Mouse (Mus musculus) left cerebral cortex, postnatal 10 days (tissue): Measurements from ENCODE around the gene Stk24. TPM values are rescaled to one million over a fixed set of nuclear protein-coding genes. Genes with fewer than 3 reads are reported as not detected.

Experiments
- DNase-seq, 2 experiments: peaks; one replicate each; pipeline ENCODE4 v3.0.0; 2021 to 2022; ENCODE audit warnings: low spot score in 2 of 2, mixed read lengths in 1 of 2; ENCODE audit errors: extremely low spot score in 1 of 2
- intact Hi-C: fragments of 180-260 bp; cut with DNase I; formaldehyde crosslinking; loops from one replicate; pipeline ENCODE4 v1.15.1; 2025
- total RNA-seq, 2 experiments: library from RNA; stranded (reverse); gene quantifications; 2 replicates each; pipeline ENCODE4 v1.2.3; 2021

Stk24 gene
- total RNA-seq, 2 experiments from 2014 or later: 46.1 to 49.5 TPM

DNA sequence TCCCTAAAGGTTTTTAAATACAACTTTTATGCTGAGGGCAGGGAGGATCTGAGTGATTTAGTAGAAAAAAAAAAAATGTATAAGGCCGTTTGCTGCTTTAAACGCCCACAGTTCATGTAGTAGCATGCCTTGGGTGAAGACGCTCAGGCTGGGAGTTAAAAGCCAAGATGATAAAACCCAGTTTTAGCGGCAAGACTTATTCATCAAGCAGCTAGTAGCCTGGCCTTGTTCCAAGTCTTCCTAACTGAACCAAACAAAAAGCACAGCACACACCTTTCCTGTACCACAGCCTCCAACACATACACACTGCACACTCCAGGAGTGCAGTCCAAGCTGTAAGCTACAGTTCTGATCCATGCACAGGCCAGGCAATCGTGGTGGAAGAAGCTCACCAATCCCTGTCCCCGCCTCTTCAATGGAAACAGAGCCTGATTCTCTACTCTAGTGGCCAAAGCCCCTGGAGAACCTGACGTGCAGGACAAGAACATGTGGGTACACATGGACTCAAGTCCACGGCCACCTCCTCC, 23.4 kb downstream of the Stk24 start:
- DNase-seq: no peak
- intact Hi-C loops: no loop called here

DNA sequence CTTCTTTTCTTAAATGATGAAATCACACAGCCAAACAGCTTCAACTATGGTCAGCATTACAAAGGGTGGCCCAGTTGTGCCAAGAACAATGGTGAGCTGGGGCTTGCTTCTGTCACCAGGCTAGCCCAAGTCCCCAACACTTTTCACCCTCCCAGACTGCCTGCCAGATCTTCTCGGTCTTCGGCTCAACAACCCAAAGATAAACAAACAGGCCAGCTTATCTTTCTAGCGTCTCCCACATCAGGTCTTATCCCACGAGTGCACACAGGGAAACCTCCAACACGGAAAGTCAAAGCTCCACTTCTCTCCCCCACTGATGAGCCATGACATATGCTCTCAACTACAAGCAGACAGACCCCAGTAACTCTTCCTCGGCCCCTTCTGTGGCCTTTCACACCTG, 24.1 kb downstream of the Stk24 start:
- intact Hi-C loops: no loop called here
- no peak for DNase-seq

DNA sequence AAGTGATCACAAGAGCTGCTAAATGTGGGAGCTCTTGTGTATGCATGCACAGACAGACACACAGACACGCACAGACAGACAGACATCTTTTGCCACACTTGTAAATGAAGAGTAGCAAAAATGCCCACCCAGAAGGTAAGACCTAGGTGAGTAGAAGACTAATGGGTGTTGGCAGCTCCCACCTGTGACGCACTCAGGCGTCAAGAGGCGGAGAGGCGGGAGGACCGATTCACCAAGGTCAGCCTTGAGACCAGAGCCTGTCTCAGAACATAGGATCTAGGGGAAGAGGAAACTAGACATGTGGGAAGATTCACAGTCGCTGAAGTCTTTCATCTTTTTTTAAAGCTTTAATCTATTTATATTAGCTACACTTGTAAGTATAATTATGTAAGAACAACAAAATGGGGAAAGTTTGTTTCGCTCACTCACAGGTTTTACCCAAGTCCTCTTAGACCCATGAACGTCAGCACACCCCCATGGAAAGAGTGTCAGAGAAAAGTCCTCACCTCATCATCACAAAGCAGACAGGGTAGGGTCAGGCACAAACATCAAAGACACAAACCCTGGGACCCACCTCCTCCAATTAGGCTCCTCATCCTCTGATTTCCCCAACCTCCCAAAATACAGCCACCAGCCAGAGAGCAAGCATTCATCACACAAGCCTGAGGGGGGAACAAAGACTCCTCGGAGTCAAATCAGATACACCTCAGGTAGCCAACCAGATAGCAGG, 26.0 kb downstream of the Stk24 start:
- no peak for DNase-seq
- intact Hi-C loops: no loop called here

- DNase-seq: no peak
- intact Hi-C loops: no loop called here
Measured at GRCm38 (mm10) chr14:121352744-121353143, 27.1 kb downstream of the Stk24 start.

GRCm38 (mm10) chr14:121351737-121352136, 28.1 kb downstream of the Stk24 start:
- intact Hi-C loops: no loop called here
- DNase-seq: no peak

- DNase-seq: no peak
- intact Hi-C loops: no loop called here
Measured at GRCm38 (mm10) chr14:121350011-121350410, 29.8 kb downstream of the Stk24 start.

DNA sequence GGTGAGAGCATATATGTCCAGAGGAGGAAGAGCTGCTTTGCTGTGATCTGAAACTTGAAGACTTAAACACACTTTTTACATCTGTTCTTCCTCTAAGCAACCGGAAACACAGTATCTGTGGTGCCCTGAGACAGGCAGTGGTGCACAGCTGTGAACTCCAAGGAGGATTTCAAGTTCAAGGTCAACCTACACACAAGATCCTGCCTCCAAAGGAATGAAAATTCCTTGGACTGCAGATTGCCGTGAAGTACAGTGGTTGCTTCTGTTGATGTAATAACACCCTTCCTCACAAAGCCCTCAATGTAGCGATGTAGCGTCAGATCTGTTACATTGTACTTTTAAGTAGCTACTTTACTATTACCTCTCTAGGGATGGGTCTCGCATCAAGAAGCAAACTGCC, 30.5 kb downstream of the Stk24 start:
- intact Hi-C loops: no loop called here

GRCm38 (mm10) chr14:121348256-121348655, 31.6 kb downstream of the Stk24 start:
- peak in 1 of 2 experiments; percentile 85 for DNase-seq
- intact Hi-C loops: no loop called here

More for the DNA sequence above, 30.5 kb downstream of the Stk24 start:
- no peak for DNase-seq

GRCm38 (mm10) chr14:121347134-121347533, 32.7 kb downstream of the Stk24 start:
- no peak for DNase-seq
- intact Hi-C loops: no loop called here

DNA sequence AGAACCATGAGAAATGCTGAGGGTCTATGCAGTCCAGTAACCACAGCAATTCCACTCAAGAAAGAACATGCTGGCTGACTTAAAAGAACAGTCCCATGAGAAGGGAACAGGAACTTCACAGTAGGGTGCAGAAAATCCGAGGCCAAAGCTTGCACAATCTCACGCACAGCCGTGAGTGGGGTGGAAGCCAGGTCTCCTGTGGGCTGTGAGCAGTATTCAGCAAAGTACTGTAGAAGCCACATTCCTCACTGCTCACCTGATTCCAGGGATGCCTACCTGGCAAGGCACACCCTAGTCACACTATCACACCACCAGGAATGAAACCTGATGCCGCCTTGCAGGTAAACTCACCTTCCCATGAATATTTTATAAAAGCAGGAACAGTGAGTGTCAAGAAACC, 33.2 kb downstream of the Stk24 start:
- DNase-seq: no peak
- intact Hi-C loops: no loop called here

DNA sequence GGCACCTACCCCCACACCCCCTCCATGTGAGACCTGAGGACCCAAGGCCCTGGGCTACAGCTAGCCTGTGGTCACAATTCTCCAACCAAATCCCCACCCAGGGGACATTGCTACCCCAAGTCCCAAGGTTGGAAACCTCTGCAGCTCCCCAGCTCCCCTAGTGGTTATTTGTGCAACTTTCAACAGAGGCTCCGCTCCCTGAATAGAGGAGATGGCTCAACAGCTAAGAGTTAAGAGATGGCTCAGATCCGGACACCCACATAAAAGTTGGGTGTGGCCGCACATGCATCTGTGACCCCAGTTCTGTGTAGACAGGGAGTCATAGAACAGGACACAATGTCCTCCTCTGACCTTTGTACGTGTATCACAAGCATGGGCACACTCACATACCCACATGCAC, 33.8 kb downstream of the Stk24 start:
- no peak for DNase-seq
- intact Hi-C loops: no loop called here

GRCm38 (mm10) chr14:121344928-121345327, 34.9 kb downstream of the Stk24 start:
- DNase-seq: no peak
- intact Hi-C loops: no loop called here

DNA sequence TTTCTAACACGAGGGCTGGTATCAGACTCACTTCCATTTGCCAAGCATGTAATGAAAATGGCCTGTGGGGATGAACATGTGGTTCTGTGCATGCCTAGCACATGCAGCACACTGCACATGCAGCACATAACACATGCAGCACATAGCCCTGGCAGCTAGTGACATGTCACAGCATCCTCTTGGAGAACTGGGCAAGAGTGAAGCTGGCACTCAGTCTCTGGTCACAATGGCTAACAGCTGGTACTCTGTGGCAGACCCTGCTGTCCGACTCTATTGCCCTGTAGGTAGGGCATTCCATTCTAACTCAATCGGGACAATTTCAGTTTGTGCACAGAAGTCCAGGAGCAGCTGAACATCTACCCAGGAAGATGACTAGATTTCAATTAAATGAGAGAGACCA, 36.9 kb downstream of the Stk24 start:
- no peak for DNase-seq
- intact Hi-C loops: no loop called here

DNA sequence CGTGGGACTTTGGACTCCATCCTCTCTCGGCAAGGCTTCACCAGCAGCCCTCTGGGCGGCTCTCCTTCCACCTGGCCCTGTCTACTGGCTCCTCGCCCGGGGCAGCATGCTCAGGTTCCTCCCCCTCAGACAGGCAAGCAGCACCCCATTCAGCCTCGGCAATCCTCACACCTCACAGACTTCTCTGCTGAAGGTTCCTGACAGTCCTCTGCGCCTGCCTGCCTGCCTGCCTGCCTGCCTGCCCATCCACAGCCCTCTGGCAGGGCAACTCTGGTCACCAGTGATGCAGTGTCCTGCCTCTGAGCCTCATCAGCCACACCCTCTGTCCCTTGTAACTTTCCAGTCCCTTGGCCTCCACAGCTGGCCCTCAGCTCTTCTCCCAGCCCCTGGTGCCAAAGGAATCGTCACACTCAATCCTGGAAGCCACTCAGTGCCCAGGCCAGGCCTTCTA, 39.8 kb downstream of the Stk24 start:
- DNase-seq: no peak

GRCm38 (mm10) chr14:121338819-121339573, 40.8 kb downstream of the Stk24 start:
- intact Hi-C loops: no loop called here
- no peak for DNase-seq

More for the DNA sequence above, 39.8 kb downstream of the Stk24 start:
- intact Hi-C loops: no loop called here

DNA sequence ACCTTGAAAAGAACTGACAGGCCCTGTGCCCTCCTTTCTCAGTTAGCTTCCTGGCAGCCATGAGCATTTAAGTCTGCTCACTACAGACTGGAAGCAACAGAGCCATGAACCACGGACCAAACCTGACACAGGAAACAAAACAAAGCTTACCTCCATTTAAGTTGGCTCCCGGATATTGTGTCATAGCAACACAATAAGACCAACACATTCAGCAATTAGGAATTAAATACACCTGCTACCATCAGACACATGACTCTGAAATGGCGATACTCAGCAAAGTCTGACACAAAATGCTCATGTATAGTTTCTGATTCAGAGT, 49.8 kb downstream of the Stk24 start:
- DNase-seq: no peak
- intact Hi-C loops: no loop called here

DNA sequence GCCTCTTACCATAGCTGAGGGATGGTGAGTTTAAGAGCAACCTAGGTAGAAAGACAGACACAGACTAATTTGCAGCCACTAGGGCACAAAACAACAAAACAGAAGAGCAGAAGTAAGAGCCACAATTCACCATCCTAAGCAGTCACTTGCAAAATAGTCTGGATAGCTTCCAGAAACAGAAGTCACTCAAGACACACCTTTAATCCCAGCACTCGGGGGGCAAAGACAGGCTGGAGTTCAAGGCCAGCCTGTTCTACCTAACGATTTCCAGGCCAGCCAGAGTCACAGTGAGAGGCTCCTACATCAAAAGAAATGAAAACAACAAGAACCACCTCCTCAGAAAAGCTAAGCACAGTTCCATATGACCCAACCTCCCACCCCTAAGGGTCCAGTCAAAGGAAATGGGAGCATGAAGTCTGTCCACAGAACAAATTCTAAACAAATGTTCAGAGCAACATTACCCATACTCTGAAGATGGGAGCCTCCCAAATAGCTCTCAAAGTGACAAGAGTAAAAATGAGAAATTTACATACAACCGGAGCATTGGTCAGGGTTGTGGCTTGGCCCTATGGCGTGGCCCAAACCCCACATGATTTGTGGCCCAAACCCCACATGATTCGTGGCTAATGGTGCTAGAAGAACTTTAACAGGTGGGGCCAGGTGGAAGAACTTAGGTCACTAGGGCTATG, 50.3 kb downstream of the Stk24 start:
- intact Hi-C loops: no loop called here

GRCm38 (mm10) chr14:121328878-121329277, 50.9 kb downstream of the Stk24 start:
- intact Hi-C loops: no loop called here
- no peak for DNase-seq

More for the DNA sequence above, 50.3 kb downstream of the Stk24 start:
- DNase-seq: no peak

- intact Hi-C loops: no loop called here
- DNase-seq: no peak
Measured at GRCm38 (mm10) chr14:121326432-121326831, 53.4 kb downstream of the Stk24 start.
